9 mouse cellular contexts compared by ENCODE assay signal in the genomic region with DNA sequence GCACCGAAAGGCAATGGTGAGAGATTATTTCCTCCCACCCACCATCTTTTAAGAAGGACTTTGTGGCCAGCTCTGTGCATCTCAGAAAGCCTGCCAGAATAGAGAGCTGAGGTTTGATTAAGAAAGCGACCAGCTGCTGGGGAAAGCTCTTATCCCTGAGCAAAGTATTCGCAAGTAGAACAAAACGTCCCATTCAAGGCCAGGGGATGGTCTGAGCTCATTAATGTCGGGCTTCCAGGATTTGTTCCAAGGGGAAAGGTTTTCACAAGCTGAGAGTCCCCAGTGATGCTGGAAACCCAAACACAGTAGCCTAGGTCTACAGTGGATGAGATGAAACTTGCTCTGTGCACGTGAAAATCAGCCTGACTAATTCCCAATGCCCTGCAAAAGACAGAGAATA.
DNase-seq lines count a peak whose midpoint lies in the region; ATAC-seq and TF ChIP-seq lines count a peak whose summit lies in the region.
"Had no signal": no experiment of that assay in that cellular context is flagged by ENCODE, and none has a peak within 500 bp of the region (broad histone marks: within the 10 kb centered on the region; RNA-seq: fewer than 3 reads in every experiment).

No protein-coding gene starts in this region.

- no peak for TF ChIP-seq POLR2A in cortical plate, adult 2 months (IDR thresholded peaks at IDR 0.05; ENCODE audit: extremely low read depth, insufficient read depth, low read length)

- DNase-seq in heart, adult 11 months: peak; percentile 98
- DNase-seq in heart, adult 8-10 months (ENCODE audit: low spot score): peak; percentile 75
- peak; percentile 27 for DNase-seq in lung, postnatal 14 days
- DNase-seq in spleen, adult 18-20 months: no peak
- DNase-seq in left cerebral cortex, adult 9 months (ENCODE audit: low spot score in 2 of 2): no peak
- DNase-seq in frontal cortex, postnatal 36 days (ENCODE audit: low spot score in 2 of 2): no peak

- H3K9ac ChIP-seq in heart, embryonic 11.5 days (ENCODE audit: low read depth, low read length): no peak overlapping the region

- H3K36me3 ChIP-seq in heart, embryonic 11.5 days (ENCODE audit: control insufficient read depth, insufficient read depth, low read length): peaks cover 6% of the 10 kb centered on the region; the same call in 1 of the 2 replicates
- H3K36me3 ChIP-seq: G1E had no signal

- H3K27me3 ChIP-seq in heart, embryonic 11.5 days (ENCODE audit: control insufficient read depth, insufficient read depth, low read length): no peaks in the 10 kb centered on the region; the same call in 1 of the 2 replicates

- no peaks in the 10 kb centered on the region for H3K9me3 ChIP-seq in heart, embryonic 11.5 days (replicated peaks; ENCODE audit: control insufficient read depth, low read length)
- H3K9me3 ChIP-seq: G1E had no signal

- ATAC-seq in heart, embryonic 11.5 days (replicated peaks; ENCODE audit: insufficient number of reproducible peaks, low FRiP score, low TSS enrichment): no peak

- WGBS in heart, embryonic 11.5 days (ENCODE audit: insufficient replicate concordance): 51% methylated on average over 6 of the region's 6 CpGs

- H3K4me1 ChIP-seq in heart, embryonic 11.5 days (ENCODE audit: control insufficient read depth, insufficient read depth, low read length): 0 out of 2 replicates have a peak, but pooled peaks cover 3% of the 10 kb centered on the region
- 0 out of 2 replicates have a peak, but pooled peaks cover 2% of the 10 kb centered on the region for H3K4me1 ChIP-seq in cortical plate, adult 2 months (ENCODE audit: control insufficient read depth, insufficient read depth, low read length)

- no peak overlapping the region for H3K27ac ChIP-seq in heart, embryonic 11.5 days (ENCODE audit: low read depth, low read length)
- peak overlapping the region; percentile 33; the same call in 1 of the 2 replicates for H3K27ac ChIP-seq in cortical plate, adult 2 months (ENCODE audit: insufficient read depth, low read length)

- no peak for TF ChIP-seq CTCF in cortical plate, adult 2 months (IDR thresholded peaks at IDR 0.05; ENCODE audit: extremely low read depth, insufficient read depth, low read length)

- no peak overlapping the region for H3K4me2 ChIP-seq in heart, embryonic 11.5 days

- no peak overlapping the region for H3K4me3 ChIP-seq in heart, embryonic 11.5 days (ENCODE audit: low read depth, low read length)
- no peak overlapping the region for H3K4me3 ChIP-seq in cortical plate, adult 2 months (ENCODE audit: insufficient read depth, low read length)

Comparison
In these comparisons a context has a peak if more than half of its experiments do, and no peak if none do; other contexts are left out.
1. DNase-seq: peak in heart, adult 11 months (single experiment), heart, adult 8-10 months (single experiment) and lung, postnatal 14 days (single experiment); none in spleen, adult 18-20 months (0 of 2), left cerebral cortex, adult 9 months (0 of 2) and frontal cortex, postnatal 36 days (0 of 2).